Mouse (Mus musculus): ENCODE results near the gene Wwox. TPM values are rescaled to one million over a fixed set of nuclear protein-coding genes. Genes with fewer than 3 reads are reported as not detected.

Gene Wwox
- polyA plus RNA-seq, 1 experiment, result 11.6 TPM

DNA sequence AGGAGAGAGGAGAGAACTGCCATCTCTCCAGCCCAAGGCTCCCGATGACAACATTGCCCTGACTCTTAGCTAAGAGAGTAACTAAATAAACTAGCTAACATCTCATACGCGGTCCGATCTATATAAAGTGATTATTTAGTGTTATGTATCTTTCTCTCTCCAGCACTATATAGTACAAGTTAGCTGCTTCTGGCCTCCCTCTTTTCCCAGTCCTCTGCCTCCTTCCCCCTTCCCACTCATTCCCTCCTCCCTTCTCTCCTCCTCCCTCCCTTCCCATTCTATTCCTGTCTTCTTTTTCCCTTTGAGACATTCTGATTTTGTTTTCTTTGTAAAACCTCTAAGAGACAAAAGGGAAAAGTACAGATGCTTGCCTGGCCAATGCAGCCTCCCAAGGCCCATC, 414.3 kb downstream of the Wwox start:
- no peak for DNase-seq (ENCODE audit: low read depth)

DNA sequence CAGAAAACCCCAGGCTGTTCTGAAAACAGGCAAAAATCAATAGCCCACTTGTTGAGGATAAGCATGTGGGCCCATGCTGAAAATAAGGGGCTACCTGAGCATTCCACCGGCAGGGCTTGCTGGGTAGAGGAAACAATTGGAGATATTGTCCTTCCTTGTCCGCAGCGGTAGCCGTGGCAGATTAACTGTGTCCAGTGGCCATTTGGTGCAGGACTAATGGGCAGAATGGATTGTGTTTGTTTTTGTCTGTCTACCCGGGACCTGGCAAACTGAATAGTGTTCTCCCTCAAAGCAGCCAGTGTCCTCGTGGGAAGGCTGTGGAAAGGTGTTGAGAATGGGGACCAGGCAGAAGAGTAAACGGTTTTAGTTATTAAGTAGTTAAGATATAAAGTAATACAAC, 416.4 kb downstream of the Wwox start:
- no peak for DNase-seq (ENCODE audit: low read depth)

DNA sequence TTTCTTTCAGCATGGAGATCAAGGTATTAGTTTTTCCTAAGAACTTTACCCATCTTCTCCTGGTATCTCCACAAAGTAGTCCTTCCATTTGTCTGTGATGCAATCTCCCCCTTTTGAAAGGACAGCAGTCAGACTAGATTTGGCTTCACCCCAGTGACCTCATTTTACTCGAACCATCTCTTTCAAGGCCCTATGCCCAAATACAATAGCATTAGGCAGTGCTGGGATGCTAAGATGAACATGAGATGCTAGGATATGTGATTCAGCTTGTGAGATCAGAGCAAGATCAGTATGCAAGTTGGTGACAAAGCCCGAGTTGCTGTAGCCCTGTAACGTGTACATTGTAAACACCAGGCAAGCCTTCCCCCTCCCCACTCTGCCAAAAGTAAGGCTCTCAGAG, 426.5 kb downstream of the Wwox start:
- no peak for DNase-seq (ENCODE audit: low read depth)

DNA sequence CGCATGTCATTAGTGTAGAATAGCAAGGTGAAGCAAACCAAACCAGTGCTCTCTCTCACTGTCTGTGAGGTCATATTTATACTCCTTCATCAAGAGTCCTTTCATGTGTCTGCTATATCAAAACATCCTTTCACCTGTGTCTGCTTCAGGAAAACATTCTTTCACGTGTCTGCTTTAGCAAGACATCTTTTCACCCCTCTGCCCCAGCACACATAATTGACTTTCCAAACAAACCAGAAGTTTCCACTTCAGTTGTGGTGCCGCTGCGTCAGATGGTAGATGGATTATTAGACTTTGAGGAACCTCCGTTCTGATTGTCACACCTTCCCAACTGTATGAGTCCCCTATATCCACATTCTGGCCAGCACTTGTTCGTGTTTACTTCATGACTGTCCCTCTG, 429.9 kb downstream of the Wwox start:
- no peak for DNase-seq (ENCODE audit: low read depth)

DNA sequence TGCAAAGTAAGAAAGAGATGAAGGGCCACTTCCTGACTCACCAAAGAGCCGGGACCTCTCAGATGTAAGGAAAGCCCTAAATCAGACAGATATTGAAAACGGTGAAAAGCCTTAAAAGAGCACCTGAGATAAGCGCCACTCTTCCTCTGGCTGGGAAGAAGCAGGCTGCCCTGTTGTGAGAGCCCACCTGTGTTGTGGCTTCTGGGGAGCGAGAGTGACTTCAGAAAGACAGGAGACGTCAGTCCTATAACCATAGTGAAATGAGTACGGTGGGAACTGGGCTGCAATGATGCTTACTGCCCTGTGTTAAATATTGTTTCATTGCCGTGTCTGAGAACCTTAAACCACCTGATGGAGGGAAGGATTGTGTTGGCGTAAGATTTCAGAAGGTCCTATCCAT, 431.0 kb downstream of the Wwox start:
- no peak for DNase-seq (ENCODE audit: low read depth)

DNA sequence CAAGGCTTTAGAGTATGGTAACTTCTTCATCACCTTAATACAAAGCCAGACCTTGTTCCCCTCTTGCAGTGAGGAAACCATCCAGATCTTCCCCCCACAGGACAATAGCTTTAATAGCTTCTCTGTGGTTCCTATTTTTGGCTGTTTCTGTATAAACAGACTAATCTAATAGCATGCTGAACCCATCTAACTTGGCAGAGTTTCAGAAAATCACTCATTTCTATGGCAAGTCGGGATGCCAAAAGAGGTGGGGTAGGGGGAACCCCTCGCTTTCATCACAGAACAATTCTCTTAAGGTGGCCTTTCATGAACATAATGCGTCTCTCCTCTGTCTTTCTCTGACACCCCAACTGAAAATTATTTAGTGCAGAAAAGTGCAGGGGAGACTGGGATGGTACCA, 433.0 kb downstream of the Wwox start:
- DNase-seq (ENCODE audit: low read depth), result no peak

DNA sequence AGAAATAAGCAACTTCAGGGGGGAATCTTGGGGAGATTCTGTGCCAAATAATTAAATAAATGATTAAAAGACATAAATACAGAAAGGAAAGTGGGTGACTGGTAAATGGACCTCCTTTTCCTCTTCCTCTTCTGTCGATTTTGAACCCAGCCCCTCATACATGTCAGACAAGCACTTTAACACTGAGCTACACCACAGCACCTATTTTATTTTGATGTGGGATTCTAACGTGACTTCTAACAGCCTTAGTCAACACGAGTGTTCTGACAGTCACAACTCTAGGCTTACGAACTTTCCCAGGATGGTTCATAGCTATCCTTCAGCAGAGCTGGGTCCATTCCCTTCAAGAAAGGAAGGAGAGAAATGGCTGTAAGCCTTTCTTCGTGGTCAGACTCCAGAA, 435.7 kb downstream of the Wwox start:
- DNase-seq (ENCODE audit: low read depth), result no peak

DNA sequence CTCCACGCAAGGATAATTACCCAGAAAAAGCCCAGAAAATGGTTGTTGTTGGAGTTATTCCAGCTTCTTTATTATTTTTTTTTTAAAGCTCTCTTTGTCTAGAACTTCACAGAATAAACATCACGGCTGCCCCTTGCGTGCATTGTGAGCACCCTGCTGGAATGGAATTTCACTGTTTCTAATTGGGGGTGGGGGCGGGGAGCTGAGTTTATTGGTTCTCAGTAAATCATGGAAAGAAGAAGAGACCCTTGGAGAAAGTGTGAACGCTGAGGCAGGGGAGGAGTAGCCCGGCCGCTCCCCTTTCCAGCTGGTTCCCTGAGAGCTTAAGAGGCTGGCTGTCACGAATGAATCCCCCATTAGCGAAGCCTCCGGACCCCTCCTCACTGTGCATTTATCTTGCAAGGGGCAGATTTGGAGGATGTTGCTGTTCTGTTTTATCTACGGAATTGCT, 436.7 kb downstream of the Wwox start:
- DNase-seq (ENCODE audit: low read depth), result no peak

DNA sequence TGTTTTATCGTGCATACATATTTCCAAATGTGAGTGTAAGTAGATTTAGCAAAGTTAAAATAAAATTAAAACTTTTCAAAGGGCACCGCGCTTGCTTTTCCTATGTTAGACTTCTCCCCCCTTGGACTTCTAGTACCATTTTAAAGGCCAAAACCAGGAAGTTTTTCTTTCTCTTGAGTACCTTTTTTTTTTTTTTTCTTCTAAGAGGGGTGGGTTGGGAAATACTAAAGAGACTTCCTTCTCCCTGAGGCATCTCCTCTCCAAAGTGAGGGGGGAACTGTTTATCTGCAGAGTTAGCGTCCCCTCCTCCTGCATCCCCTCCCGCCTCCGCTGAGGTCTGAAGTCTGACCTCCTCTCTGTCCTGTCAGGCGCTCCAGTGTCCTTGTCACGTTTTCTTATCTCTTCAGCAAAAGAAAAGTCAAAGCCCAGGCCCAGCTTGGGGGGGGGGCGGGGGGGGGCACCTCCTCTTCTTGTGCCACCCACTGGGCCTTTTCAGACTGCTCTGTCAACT, 437.3 kb downstream of the Wwox start:
- DNase-seq (ENCODE audit: low read depth), result no peak

DNA sequence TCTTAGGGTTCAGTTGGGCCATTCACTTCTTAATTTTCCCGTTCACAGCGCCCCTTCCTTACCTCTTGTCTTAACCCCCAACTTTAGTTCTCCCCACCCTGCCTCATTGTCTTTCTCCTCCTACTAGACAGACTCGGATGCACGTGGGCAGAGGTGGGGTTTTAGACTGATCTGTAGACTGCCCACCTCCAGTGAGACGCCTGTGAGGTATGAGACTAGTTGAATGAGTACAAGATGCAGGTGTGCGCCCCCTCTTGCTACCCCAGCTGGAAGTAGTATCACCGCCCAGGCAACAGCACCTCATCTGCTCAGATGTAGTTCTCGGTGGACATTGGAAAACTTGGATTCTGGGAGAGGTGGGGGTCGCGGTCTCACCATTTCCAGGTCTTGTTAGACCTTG, 437.8 kb downstream of the Wwox start:
- DNase-seq (ENCODE audit: low read depth), result no peak

DNA sequence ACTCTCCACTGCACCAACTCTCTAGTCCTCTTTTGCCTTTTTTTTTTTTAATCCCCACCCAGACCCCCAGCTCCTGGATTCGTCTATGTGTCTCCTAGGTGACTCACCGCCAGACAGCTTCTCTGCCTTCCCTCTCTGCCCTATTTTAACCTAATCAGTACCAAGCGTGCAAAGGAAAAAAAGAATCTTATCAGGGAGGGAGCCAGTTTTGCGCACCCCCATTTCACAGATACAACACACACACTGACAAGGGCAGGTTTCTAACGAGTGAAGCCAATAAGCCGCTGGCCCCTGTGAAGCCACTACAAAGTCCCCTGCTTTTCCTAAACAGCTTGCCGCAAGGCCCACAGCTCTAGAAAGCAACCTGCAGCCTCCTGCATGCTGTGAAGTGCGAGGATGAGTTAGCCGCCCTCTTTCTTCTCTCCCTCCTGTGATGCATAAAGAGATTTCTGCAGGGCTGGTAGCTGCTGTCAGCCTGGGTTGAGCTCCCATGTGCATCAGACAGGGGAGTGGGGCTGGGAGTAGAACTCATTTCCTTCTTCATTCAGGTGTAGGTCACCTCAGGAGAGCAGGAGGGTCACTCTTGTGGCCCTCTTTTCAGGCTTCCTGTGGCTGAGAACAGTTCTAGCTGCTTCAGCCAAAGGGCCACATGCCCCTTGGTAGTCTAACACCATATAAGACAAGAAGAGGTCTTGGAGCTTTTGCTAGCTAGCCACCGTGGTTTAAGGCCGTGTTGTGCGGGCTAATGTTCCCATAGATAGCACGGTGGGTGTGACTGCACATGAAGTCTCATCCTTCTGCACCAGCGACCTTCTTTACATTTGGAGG, 439.2 kb downstream of the Wwox start:
- no peak for DNase-seq (ENCODE audit: low read depth)

DNA sequence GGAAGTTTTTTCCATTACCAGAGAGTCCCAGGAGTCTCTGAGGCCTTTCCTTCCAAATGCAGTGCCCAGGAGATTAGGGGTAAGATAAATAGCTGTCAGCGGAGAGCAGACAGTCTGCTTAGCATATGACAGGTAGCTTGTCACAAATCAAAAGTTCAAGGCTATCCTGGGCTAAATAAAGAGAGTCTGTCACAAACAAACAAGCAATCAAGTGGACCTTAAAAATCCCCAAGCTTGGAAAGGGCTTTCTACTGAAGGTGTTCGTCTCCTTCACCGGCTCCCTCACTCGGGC, 439.8 kb downstream of the Wwox start:
- DNase-seq (ENCODE audit: low read depth), result no peak

DNA sequence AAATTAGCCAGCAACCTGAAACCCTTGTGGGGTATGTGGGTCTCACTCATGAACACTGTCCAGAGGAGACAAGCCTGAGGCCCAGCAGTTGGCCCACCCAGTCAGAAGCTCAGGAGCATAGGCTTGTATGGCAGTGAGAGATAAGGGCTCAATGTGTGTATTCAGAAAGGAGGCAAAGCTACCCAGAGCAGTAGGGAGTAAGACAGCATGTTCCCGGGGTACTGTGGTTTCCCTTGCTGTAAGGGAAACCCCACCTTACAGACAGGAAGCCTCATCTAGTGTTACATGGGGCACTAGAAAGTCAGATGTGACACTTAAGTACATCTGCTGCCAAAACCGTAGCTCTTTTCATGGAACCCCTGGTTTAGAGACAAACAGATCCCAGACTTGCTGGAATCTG, 440.2 kb downstream of the Wwox start:
- no peak for DNase-seq (ENCODE audit: low read depth)

DNA sequence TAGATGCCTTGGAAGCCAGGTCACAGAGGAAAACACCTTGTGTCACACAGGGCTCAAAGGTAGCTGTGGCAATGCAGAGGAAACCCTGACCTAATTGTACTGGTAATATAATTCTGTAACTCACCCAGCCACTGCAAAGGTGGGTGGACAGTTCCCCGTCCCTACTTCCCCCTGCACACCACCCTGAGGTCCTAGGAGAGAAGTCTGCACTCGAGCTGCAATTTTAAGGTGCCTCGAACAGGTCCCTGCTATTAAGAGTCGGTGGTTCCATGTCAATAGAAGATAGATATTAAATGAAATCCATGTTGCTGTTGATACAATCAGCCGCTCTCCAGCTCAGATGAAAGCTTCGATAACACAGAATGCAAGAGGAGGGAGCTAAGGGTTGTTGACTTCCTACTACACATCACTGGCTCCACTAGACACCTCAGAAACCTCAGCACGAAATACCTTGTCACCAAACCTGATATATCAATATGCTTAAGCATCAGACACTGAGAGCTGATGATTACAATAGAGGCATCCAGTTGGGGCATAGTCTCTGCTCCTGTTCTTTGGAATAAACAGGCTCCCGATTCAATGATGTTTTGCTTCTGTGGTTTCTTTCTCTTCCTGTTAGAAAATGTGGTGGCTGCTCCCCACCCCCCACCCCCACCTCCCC, 441.1 kb downstream of the Wwox start:
- no peak for DNase-seq (ENCODE audit: low read depth)

DNA sequence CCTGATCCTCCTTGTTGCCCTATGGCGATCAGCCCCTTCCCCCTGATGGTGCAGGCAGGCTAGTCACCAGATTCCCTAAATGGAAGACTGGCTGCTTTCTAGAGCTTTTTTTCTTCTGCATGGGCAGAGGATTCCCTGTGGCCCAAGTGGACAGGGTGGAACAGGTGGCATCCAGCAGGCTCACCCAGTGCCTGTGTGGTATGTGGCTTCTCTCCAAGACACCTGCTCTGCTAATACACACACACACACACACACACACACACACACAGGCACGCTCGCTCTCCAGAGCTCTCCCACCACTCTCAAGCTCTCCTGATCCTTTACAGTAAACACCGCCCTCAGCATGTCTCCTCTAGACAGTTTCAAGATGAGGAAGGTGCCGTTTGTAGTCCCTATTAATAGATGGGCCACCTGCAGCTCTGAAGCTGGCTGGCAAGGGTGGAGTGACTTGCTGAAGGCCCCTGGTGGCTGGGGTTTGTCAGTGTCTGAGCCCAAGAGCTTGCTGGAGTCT, 442.5 kb downstream of the Wwox start:
- no peak for DNase-seq (ENCODE audit: low read depth)

DNA sequence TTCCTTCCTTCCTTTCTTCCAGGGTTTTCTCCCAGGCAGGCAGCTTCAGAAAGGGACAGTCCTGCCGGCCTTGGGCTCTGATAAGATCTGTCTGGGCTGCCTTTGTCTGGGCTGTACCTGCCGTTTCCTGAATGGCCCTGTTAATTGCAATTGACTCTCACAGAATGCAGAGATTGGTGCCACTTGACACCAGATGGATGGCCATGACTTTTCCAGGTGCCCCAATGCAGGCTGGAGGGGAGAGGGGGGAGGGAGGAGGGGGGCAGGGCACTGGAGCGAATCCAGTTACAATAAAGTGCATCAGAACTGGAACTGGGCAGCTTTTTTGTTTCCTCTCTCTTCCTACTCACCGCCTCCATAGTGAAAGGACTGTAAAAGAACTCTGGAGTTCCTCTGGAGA, 443.0 kb downstream of the Wwox start:
- no peak for DNase-seq (ENCODE audit: low read depth)

DNA sequence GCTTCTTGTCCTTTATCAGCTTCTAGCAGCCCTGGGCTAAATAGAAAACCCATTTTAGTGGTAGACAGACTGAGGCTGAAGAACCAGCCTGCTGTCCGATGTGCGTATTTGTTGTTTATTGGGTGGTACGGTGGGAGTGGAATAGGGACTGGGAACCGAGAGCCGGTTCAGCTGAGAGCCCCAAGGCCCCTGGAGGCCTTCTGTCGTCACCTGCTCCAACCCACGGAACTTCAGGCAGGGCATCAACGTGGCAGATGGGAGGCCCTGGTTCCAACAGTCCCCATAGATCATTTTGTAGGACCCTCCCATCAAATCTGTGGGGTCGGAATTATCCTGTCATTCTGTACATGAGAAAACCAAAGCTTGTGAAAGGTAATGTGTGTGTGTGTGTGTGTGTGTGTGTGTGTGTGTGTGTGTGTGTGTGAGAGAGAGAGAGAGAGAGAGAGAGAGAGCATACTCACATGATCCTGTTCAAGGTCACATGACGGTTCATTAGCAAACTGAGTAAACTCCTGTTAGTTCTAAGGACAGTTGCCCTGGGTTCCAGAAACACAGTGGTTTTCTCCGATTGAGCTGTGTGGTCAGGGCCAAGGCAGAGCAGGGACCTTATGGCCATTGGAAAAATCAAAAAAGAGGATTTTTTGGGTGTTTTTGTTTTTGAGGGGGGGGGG, 443.6 kb downstream of the Wwox start:
- no peak for DNase-seq (ENCODE audit: low read depth)

DNA sequence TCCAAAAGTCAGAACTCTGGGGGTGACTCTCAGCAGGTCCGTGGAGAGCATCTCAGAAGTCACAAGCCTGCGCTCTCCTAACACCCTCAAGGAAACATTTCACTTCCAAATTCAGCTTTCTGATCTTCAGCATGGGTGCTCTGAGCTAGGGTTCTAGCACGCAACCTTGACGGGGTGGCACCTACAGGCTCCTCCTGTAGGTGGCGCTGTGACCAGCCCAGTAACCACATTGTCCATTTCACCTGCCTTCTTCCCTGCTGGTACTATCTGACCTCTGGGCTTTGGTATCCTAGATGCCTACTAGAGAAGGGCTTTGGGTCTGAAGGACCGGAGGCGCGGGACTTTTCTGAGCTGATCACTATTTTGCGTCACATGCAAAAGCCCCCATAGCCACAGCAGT, 444.5 kb downstream of the Wwox start:
- DNase-seq (ENCODE audit: low read depth), result no peak

DNA sequence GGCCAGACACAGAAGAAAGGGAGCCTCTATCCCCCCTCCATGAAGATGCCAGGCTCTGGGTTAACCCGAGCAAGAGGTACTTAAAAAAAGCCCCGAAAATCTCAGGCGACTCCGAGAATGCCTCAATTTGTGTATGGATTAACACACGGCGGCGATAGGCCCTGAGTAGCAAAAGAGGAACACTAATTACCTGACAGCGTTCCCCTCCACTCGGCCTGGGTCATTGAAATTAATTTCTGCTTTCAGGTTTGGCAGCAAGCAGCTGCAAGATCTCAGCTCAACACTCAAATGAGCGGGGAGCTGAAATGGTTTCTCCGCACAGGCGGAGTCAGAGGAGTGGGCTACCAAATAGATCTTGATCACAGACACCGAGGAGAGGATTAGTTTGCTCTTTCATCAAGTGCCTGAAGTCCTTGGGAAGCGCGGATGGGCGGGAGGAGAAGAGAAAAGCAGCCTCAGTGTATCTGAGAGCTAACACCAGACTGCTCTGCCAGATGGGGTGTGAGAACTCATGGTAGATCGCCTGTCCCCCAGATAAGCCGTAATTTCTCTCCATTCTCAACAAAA, 445.7 kb downstream of the Wwox start:
- DNase-seq (ENCODE audit: low read depth), result no peak

DNA sequence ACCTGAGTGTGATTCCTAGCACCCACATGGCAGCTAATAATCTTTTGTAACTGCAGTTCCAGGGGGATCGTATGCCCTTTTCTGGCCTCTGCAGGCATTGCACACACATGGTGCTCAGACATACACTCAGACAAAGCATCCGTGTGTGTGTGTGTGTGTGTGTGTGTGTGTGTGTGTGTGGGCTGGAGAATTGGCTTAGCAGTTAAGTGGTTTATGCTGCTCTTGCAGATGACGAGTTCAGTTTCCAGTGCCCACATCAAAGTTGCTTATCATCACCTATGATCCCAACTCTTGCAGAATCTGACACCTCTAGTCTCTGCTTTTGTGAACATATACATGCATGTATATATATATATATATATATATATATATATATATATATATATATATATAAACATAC, 448.9 kb downstream of the Wwox start:
- no peak for DNase-seq (ENCODE audit: low read depth)

DNA sequence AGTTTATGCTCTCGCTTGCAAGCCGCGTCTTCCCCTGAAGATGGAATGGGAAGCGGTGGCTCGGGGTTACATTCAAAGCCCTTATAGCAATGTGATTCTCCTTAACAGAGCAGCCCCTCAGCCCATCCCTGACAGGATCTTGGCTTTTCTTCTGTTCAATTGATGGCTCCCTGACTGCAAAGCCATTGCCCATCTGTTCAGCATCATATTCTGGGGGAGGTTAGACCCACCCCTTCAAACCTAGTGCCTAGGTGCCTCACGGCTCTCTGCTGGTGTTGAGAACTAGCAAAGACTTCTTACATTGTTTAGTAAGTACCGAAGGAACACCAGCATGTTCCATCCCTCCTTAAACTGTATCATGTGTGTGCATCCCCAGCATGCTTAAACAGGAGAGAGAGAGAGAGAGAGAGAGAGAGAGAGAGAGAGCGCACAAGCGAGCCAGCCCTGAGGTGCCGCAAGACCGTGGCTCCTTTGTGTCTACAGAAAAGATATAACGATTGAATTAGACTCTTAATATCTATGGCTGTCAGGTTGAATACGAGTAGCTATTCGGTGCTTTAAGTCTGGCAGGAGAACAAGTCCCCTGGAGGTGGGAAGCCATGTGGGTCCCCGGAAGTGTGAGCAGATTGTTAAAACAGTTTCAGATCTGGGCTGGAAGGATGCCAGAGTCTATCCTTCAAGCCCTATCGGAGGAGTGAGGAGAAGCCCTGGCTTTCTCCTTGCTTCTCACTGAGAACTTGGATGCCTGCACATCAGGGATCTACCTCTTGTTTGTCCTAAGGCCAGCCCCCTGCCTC, 450.3 kb downstream of the Wwox start:
- DNase-seq (ENCODE audit: low read depth), result no peak

DNA sequence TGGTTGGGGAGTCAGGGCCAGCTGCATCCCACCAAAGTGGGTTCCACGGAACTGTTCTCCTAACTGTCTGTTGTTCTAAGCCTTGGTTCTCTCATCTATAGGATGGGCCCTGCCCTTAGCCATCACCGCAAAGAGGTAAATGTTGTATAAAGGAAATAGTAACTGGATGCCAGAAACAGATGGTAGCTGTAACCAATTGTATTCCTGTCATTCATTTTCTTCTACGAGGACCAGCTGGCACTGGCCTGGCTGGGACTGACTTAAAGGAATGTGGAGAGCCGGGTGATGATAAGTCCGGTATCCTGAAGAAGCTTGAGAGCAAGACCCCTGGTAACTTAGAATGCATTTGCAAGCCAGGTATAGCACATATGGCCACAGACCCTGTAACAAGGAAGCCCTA, 451.0 kb downstream of the Wwox start:
- DNase-seq (ENCODE audit: low read depth), result no peak

All from gonadal fat pad, adult 2 months (tissue).